Mouse (Mus musculus) urinary bladder, postnatal 25 days (tissue): ENCODE results near the gene Cdk20.
"Not testable (repeated sequence)": the region's sequence is repeated elsewhere in the genome, so short reads cannot be mapped to it uniquely, and the experiment has no call there.

ENCODE experiments used
- DNase-seq: peaks from one replicate; pipeline ENCODE4 v3.0.0; 2022; ENCODE audit warnings: low spot score

Gene Cdk20

DNA sequence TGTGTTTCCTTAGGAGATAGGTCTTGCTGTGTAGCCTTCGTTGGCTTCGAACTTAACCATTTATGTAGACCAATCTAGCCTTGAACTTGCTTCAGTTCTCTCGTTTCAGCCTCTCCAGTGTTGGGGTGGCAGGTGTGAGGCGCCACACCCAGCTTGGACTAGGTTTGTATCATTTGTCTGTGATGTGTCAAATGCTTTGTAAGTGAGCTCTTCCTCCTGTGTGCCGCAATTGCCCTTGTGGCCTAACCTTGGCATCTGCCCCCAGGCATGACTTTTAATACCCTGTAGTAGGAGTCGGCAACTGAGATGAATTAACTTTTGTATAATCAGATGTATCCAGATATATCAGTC, 9.5 kb upstream of the Cdk20 start:
- no peak for DNase-seq

DNA sequence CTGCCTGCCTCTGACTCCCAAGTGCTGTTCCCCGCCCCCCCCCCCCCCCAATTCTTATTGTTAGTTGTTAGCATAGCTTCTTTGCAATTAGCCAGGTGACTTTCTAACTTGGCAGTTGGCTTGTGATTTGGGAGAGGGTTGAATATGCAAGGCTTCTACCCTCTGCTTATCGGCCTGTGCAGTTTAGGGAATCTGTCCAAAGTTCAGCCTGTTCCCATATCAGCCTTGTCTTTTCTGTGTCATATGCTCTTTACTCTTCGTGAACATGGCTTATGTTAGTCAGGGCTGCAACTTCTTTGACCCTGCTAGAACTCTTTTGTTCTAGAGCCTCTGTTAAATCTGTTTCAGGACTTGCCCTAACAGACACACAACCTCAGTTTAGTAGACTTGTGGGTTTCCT, 7.8 kb upstream of the Cdk20 start:
- no peak for DNase-seq

- no peak for DNase-seq
Observed at GRCm38 (mm10) chr13:64425280-64425679, 6.8 kb upstream of the Cdk20 start.

DNA sequence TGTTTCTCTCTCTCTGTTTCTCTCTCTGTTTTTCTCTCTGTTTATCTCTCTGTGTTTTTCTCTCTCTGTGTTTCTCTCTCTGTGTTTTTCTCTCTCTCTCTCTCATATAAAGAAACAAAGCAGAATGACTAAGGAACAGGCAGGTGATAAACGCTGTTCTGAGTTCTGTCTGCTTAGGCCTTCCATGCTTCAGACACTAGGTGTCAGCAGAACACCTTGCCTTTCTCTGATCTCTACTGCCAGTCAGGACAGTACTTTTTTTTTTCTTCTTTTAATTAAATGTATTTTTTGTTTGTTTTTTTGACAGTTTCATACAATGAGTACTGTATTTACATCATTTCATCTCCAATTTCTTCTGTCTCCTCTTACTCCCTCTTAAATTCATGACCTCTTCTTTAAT, 2.8 kb upstream of the Cdk20 start:
- no peak for DNase-seq

DNA sequence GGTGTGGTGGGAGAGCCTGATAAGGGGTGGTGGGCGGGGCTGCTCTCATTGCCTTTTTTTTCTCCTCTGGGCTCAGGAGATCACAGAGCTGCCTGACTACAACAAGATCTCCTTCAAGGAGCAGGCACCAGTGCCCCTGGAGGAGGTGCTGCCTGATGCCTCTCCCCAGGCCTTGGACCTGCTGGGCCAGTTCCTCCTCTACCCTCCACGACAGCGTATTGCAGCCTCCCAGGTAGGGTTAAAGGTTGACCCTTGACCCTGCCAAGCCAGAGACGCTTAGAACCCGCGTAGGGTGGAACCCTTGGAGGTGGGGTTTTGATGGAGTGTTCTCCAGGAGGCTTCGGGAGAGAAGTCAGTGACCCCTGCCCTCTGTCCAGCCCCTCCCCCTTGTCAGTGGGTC, 5.7 kb downstream of the Cdk20 start:
- no peak for DNase-seq

DNA sequence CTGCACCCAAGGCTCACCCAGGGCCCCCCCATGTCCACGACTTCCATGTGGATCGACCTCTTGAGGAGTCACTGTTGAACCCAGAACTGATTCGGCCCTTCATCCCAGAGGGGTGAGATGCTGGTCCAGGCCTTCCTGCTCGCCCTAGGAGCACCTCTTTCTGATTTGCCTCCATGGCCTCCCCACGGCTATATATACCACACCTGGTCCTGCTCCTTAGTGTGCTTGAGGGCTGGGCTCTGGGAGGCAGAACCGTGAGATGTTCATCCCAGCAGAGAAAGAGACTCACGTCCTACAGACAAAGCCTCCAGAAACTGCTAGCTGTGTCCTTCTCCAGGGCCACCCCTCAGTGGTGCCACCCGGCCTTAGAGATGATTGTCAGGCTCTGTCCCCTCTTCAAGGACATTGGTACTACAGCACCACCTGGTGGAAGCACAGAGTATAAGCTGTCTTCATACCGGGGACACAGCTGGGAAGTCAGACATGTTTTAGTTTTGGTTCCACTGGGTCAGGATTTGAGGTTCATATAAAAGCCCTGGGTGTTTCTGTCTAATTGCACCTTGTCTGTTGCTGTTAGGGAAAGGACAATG, 6.8 kb downstream of the Cdk20 start:
- peak; percentile 71 for DNase-seq

GRCm38 (mm10) chr13:64439471-64439870, 7.4 kb downstream of the Cdk20 start:
- no peak for DNase-seq

GRCm38 (mm10) chr13:64440592-64440991, 8.5 kb downstream of the Cdk20 start:
- DNase-seq, result no peak

DNA sequence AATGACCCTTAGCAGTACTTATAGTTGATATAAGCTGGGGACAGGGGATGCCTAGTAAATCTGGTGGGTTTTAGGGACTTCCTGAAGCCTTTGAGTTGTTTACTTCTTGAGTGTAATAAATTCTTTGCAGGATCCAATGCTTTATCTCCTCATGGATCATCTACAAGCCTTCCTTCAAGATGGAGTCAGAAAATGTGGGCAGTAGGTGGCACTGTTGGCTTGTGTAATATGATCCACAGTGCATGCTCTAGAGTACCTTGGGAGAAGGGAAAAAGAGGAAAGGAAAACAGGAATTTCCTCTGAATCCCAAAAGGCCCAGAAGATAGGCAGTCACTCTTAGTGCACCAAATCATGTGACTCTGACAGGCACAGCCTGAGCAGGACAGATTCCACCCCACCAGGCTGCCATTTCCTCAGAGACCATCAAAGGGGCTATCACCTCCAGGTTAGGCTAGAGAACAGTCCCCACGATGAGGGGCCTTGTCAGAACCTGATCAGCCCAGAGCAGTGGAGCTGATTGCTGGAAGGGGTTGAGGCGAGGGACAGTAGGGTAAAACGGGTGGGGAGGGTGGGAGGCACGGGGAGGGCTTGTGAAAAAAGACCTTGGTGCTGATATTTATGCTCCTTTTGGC, 11.3 kb downstream of the Cdk20 start:
- DNase-seq, result peak; percentile 38

DNA sequence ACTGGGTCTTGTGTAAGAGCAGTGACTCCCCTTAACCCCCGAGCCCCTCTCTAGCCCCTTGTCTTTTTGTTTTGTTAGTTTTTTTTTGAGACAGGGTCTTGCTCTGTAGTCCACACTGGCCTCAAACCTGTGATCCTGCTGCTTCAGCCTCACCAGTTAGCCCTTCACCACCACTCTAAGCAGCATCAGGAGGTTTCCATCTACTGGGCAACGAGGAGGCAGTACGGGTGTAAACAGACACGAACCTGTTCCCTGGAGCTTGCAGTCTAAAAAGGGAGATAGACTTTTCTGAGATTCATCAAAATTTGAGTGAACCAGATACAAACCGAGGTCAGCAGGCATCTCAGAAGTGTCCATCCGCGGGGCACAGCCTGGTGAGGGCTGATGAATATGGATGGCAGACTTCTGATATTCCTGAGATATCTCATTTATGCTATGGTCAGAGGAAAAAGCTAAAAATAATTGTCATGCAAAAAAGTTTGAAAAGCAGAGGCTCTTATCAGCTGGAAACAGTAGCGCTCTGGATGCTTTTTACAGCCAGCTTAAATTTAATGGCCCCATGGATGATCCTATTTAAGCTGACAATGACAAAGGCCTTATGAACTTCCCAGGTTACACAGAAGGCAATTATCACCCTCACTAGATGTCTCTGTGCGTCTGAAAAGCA, 13.3 kb downstream of the Cdk20 start:
- no peak for DNase-seq

- DNase-seq, result peak; percentile 26
Observed at GRCm38 (mm10) chr13:64447947-64448346, 15.8 kb downstream of the Cdk20 start.

DNA sequence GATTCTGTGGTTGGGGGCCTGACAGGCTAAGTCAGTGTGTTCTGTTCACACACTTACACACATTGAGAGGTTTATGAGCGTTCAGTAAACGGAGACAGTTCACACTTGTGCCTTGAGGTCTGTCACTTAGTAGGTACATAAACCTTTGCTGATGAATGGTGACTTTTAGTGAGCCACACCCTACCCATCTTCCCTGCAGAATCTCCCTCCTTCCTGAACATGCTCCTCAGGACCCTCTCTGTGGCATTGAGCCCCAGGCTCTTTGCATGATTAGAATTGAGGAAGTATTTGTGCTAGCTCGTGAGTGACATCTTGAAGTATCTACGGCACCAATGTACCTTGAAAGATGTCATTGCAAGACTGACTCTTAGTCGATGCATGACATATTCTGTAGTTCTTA, 16.6 kb downstream of the Cdk20 start:
- no peak for DNase-seq

DNA sequence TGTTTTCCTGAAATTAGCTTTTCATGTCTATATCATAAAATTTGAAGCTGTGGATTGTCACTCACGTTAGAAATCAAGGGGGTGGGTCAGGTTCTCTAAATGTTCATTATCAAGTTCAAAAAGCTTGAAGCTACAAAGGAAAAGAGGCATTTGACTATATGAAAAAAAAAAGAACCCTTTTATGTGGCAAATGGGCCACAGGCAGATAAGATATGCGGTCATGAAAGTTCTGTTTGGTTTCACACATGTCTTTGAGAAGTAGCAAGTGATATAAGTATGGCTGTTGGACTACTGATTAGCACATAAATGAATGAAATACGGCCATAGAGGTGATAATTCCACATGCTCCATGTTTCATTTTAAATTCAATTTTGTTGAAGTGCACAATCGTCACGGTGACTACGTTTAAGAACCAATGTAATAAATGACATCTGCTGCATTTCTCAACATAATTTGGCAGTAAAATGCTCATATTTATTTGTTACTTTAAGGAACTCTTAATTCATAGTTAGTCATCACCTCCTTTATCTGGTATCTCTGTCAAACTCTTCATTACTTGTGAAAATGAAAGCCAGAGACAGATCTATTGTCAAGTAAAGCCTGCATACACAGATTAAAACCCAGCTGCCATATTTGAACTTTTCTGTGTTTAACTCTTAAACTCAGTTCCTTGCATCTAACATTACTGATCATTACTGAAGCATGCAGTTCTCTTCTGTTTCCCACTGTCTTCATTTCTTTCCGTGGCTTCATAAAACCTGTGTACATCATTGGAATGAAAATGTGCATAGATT, 18.1 kb downstream of the Cdk20 start:
- DNase-seq, result no peak

- DNase-seq, result not testable (repeated sequence)
Observed at GRCm38 (mm10) chr13:64457225-64457978, 25.3 kb downstream of the Cdk20 start.

- no peak for DNase-seq
Observed at GRCm38 (mm10) chr13:64458181-64458580, 26.1 kb downstream of the Cdk20 start.

GRCm38 (mm10) chr13:64462581-64462980, 30.5 kb downstream of the Cdk20 start:
- DNase-seq, result no peak

DNA sequence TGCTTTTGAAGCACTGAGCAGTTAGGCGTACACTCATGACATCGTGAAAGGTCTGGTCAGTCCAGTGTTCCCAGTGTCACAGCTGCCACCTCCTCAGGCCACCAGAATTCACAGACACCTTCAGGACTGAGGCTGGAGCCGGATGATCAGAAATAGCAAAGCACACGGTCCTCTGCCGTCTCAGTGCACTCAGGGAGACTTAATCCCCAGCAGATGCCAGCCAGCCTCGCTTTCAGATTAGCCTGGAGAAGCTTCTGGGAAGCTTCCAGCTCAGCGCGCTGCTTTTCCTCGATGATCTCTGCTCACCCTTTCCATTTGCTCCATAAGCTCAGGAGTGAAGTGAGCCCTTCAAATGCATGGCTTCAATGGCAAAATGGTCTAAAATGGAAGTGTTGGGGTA, 33.1 kb downstream of the Cdk20 start:
- DNase-seq, result no peak

DNA sequence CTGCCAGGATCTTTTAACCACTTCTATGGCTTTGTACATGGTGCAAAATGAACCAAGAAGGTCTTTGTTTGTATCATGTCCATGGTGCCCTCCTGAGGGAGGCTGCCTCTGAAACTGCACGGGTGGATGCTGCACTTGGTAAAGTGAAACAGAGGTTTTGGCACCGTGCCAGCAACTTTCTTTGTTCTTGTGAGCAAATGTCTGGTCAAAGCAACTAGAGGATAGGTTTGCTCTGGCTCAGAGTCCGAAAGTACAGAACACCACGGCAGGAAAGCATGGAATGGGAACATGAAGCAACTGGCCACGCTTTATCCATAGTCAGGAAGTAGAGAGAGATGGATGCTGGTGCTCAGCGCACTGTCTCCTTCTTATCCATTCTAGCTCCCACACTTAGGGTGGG, 35.8 kb downstream of the Cdk20 start:
- DNase-seq, result peak; percentile 16

DNA sequence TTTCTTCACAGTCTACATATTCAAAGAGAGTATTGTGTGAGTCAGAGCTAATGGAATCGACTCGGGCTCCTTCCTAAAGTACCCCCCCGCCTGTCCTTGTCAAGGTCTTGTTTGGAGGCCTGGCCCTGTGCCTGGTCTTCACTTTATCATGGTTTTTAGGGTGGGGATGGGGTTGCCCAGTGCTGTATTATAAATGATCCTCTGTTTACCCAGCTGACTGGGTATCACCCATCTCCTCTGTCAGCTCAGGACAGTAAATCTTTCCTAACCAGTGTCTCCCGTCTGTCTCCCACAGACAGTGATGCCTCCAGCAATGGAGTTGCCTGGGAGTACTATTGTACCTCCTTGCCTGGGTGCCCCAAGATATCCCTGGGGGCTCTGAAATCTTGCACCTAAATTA, 45.9 kb downstream of the Cdk20 start:
- no peak for DNase-seq

GRCm38 (mm10) chr13:64479960-64480359, 47.8 kb downstream of the Cdk20 start:
- no peak for DNase-seq

- no peak for DNase-seq
Observed at GRCm38 (mm10) chr13:64489886-64490285, 57.8 kb downstream of the Cdk20 start.
